Mouse (Mus musculus): ENCODE results near the gene Ebf1.

GRCm38 (mm10) chr11:44982225-44982624 is 365.1 kb downstream of the Ebf1 start:
- TF ChIP-seq CTCF (IDR thresholded peaks at IDR 0.05; ENCODE audit: low read depth, low read length) (no peak), EP300 (IDR thresholded peaks at IDR 0.05; ENCODE audit: insufficient read depth, low read depth, low read length) (no peak), POLR2A (IDR thresholded peaks at IDR 0.05; ENCODE audit: insufficient read depth, low read length) (no peak)
